Mouse (Mus musculus) macrophage (primary cell): ENCODE results near the gene Bcl2l1. TPM values are rescaled to one million over a fixed set of nuclear protein-coding genes. Genes with fewer than 3 reads are reported as not detected.

Source experiments
- H3K27ac ChIP-seq: fragments of 350-480 bp; formaldehyde crosslinking; 2 replicates; pipeline ENCODE4 v1.9.0; 2021
- H3K36me3 ChIP-seq: fragments of 350-480 bp; formaldehyde crosslinking; 2 replicates; pipeline ENCODE4 v1.9.0; 2021; ENCODE audit errors: inconsistent target
- H3K4me3 ChIP-seq: fragments of 350-480 bp; formaldehyde crosslinking; 2 replicates; pipeline ENCODE4 v1.9.0; 2021; ENCODE audit errors: inconsistent target
- H3K79me2 ChIP-seq: fragments of 350-480 bp; formaldehyde crosslinking; 2 replicates; pipeline ENCODE4 v1.9.0; 2021; ENCODE audit errors: inconsistent target
- WGBS: methylation state at CpG from one replicate; pipeline ENCODE4 v1.1.7; 2026; ENCODE audit warnings: inconsistent platforms; ENCODE audit not compliant: missing documents; 5-methylcytosine and 5-hydroxymethylcytosine counted together
- polyA plus RNA-seq: library from polyadenylated mRNA; stranded (reverse); fragments of 250-400 nt; gene quantifications from 3 replicates; pipeline ENCODE4 v1.2.4, GENCODE M21; 2018; ENCODE audit warnings: inconsistent platforms

The Bcl2l1 gene
- polyA plus RNA-seq, 1 experiment from 2014 or later = 48.4 TPM

DNA sequence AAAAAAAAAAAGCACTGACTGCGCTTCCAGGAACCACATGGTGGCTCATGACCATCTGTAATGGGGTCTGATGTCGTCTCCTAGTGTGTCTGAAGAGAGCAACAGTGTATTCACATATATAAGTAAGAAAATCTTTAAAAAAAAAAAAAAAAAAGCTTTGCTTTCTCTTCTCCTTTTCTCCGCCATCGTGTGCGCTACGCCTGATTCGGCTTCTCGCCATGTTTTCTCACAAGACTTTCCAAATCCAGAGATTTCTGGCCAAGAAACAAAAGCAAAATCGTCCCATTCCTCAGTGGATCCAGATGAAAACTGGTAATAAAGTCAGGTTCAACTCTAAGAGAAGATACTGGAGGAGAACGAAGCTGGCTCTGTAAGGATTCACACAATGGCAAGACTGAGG is 29.2 kb downstream of the Bcl2l1 start:
- Histone ChIP-seq H3K4me3 (no peak overlapping the region), H3K27ac (peak overlapping the region; percentile 99), H3K36me3 (no peaks in the 10 kb centered on the region), H3K79me2 (peaks cover 95% of the 10 kb centered on the region)
- WGBS = 83% methylated on average over 10 of the region's 10 CpGs

GRCm38 (mm10) chr2:152800762-152801113 is 30.8 kb downstream of the Bcl2l1 start:
- Histone ChIP-seq H3K27ac (no peak overlapping the region), H3K36me3 (no peaks in the 10 kb centered on the region), H3K4me3 (no peak overlapping the region), H3K79me2 (peaks cover 100% of the 10 kb centered on the region)

DNA sequence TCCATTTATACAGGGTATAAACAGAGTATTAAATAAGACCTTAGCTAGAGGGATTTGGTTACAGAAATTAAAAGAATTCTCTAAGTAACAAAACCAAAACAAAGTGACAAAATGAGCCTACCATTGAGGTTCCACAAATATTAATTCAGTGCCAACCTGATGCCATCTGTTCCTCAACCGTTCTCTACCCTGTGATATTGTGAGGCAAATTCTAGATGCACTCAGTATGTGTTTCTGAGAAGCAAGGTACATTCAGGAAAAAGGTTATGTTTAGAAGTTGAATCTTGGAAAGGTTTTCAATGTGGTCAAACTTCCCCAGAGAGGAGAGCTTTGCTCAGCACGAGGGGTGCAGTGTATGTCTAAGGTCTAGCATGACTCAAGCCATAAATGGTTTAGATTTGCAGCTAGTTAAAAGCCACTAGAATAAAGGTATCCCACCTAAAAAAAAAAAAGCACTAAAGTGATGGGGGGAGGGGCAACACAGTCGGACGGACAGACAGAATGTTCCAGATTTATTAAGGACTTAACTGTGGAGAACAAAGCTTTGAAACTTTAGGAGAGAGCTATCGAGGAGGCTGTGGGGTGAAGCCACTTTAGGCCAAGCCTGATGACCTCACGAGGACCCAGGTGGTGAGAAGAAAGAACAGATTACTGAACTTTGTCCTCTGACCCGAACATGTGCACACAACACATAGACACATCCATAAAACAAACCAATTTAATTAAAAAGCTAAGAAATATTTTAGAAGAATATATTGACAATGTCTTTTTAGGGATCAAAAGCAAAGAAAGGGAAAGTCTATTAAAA is 31.4 kb downstream of the Bcl2l1 start:
- H3K36me3 ChIP-seq = no peaks in the 10 kb centered on the region
- H3K4me3 ChIP-seq = no peak overlapping the region
- 81% methylated on average over 7 of the region's 7 CpGs for WGBS
- no peak overlapping the region for H3K27ac ChIP-seq
- peaks cover 100% of the 10 kb centered on the region for H3K79me2 ChIP-seq

GRCm38 (mm10) chr2:152797589-152797988 is 33.9 kb downstream of the Bcl2l1 start:
- no peak overlapping the region for H3K4me3 ChIP-seq
- H3K79me2 ChIP-seq = peaks cover 100% of the 10 kb centered on the region
- 92% methylated on average over 1 of the region's 1 CpGs for WGBS
- no peak overlapping the region for H3K27ac ChIP-seq
- H3K36me3 ChIP-seq = no peaks in the 10 kb centered on the region

DNA sequence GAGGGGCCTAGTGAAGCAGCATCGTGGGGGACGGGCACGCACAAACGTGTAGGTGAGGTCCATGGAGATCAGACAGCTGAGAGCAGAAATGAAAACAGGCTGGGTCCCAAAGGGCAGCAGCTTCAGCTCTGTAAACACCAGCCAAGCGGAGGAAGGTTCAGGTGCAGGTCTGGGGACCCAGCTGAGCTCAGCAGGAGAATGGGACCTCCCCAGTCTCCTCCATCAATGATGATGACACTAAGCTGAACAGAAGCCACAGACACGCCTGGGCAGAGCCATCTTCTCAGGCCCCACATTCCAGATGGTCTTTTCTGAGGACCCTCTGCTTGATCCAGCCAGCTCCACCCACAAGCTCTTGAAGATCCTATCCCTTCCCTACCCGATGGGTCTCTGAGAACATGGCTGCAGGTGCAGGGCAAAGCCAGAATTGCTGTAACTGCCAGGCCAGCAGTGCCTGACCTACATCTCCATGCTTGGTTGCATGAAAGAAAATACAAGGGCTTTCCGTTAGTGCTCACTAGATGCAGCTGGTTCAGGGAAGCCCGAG is 37.2 kb downstream of the Bcl2l1 start:
- 87% methylated on average over 9 of the region's 9 CpGs for WGBS
- peaks cover 100% of the 10 kb centered on the region for H3K79me2 ChIP-seq
- H3K27ac ChIP-seq = peak overlapping the region; percentile 96
- no peaks in the 10 kb centered on the region for H3K36me3 ChIP-seq
- no peak overlapping the region for H3K4me3 ChIP-seq

GRCm38 (mm10) chr2:152793381-152793780 is 38.1 kb downstream of the Bcl2l1 start:
- 78% methylated on average over 4 of the region's 5 CpGs for WGBS
- Histone ChIP-seq H3K79me2 (peaks cover 100% of the 10 kb centered on the region), H3K36me3 (no peaks in the 10 kb centered on the region), H3K4me3 (no peak overlapping the region), H3K27ac (peak overlapping the region; percentile 96)

DNA sequence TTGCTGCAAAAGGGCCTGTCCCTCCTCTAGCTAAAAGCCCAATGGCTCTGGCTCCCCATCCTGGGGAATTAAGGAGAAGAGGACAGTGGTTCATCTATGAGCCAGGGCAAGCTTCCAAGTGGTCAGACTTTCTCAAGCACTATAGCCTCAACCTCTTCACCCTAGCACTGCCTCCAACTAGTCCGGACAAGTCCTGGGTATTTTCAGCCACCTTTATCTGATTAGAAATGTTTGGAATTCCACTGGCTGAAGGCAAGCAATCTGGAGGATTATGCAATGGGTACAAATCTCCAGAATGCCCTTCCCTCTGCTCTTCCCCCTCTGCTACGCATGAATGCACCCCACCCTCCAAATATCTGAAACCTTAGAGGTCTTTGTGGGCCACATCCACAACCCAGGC is 39.1 kb downstream of the Bcl2l1 start:
- WGBS = 97% methylated on average over 2 of the region's 2 CpGs
- H3K27ac ChIP-seq = peak overlapping the region; percentile 96
- peaks cover 100% of the 10 kb centered on the region for H3K79me2 ChIP-seq
- H3K36me3 ChIP-seq = no peaks in the 10 kb centered on the region
- H3K4me3 ChIP-seq = no peak overlapping the region

DNA sequence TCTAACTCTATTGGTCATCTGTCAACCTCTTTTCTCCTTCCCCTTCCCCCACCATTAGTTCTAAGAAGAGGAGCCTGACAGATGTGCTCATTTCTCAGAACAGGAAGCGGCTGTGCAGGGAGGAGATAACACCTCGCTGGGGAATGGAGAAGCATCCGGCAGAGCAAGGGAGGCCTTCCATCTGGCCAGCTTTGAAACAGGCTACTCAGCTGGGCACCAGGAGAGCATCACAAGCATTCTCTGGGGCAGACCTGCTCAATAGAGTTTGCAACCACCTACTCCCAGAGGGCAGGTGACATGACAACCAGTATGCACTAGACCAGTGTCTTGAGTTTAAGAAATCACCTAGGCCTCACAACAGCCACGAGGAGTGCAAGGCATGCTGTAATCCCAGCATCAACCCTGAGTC is 41.9 kb downstream of the Bcl2l1 start:
- Histone ChIP-seq H3K27ac (peak overlapping the region; percentile 96), H3K36me3 (peaks cover 7% of the 10 kb centered on the region; the same call in 1 of the 2 replicates), H3K4me3 (no peak overlapping the region), H3K79me2 (peaks cover 100% of the 10 kb centered on the region)
- 15% methylated on average over 4 of the region's 4 CpGs for WGBS

DNA sequence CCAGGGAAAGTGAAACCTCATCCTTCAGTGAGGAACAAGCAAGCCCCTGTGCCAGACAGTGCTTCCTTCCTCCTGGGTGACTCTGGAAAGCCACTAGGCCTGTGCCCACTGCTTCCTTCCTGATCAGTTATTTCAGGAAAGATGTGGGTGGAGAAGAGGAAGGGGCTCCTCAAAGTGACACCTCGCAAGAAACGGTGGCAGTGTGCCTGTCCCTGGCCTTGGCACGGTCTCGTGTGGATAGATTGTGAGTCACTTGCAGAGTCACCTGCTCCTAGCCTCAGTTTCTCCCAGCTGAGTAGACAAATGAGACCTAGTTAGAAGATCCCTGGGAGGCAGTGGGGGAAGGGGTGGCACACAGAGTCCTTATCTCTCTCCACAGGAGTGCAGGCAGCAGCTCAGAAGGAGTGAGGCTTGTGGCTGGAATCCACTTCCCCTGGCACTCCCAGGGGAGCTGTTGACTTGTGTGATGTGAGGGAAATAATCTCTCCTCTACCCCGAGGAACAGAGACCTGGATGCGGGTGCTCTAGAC is 42.6 kb downstream of the Bcl2l1 start:
- Histone ChIP-seq H3K4me3 (no peak overlapping the region), H3K36me3 (peaks cover 7% of the 10 kb centered on the region; the same call in 1 of the 2 replicates), H3K27ac (peak overlapping the region; percentile 96), H3K79me2 (peaks cover 100% of the 10 kb centered on the region)
- WGBS = 8% methylated on average over 6 of the region's 6 CpGs

DNA sequence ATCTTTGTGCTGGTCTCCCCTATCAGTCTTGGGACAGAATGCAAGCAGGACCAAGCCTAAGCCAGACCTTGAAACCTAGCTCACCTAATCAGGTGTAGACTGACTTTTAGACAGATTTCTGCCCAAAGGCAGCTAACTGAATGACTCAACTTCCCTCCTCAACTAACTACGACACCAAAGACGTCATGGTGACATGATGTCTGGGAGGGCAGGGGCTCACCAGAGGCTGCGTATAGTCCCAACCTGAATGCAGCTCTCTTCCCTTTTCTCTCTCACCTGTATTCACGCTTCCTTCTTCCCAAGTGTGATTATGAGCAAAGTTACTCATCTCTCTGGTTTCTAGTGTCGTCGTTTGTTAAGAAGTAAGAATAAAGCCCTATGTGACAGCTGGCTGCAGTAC is 44.0 kb downstream of the Bcl2l1 start:
- no peak overlapping the region for H3K4me3 ChIP-seq
- H3K79me2 ChIP-seq = peaks cover 100% of the 10 kb centered on the region
- H3K36me3 ChIP-seq = peaks cover 7% of the 10 kb centered on the region; the same call in 1 of the 2 replicates
- 70% methylated on average over 6 of the region's 6 CpGs for WGBS
- peak overlapping the region; percentile 96 for H3K27ac ChIP-seq

DNA sequence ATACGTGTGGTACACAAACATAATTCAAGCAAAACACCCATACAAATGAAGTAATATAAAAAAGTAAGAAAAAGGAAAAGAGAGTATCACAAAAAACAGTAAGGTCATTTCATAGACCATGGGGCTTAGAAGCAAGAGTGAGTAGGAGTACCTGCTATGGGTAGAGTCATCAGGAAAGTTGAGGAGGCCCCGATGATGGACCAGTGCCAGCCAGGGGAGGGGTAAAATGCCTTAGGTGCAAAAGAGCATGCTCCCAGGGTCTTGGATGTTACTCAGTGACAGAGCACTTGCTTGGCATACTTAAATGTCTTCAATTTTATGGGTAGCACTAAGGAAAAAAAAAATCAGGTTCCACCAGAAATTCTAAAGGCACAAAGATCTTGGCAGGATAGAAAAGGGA is 44.4 kb downstream of the Bcl2l1 start:
- H3K79me2 ChIP-seq = peaks cover 100% of the 10 kb centered on the region
- no peak overlapping the region for H3K4me3 ChIP-seq
- WGBS = 100% methylated on average over 2 of the region's 2 CpGs
- H3K27ac ChIP-seq = peak overlapping the region; percentile 96
- H3K36me3 ChIP-seq = peaks cover 7% of the 10 kb centered on the region; the same call in 1 of the 2 replicates

- 93% methylated on average over 18 of the region's 18 CpGs for WGBS
- Histone ChIP-seq H3K27ac (peak overlapping the region; percentile 13; the same call in 1 of the 2 replicates), H3K36me3 (peaks cover 7% of the 10 kb centered on the region; the same call in 1 of the 2 replicates), H3K4me3 (no peak overlapping the region), H3K79me2 (peaks cover 100% of the 10 kb centered on the region)
Measured at GRCm38 (mm10) chr2:152785446-152786350, 45.8 kb downstream of the Bcl2l1 start.

DNA sequence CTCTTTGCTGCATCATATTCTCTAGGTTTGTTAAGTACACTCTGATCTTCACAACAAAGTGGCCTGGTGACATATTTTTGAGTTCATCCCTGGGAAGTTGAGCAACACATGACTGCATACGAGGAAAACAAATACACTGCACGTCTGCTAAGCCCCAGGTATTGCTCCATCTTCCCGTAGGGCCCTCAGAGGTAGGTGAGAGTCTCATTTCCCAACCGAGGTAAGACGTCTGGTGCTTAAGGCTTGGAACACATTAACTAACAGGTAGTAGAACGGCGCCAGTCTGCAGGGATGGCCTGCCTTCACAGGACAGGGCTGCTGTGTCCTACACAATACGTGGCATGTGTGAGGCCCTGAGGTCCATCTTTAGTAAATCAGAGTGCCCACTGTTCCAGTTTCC is 46.9 kb downstream of the Bcl2l1 start:
- Histone ChIP-seq H3K36me3 (peaks cover 7% of the 10 kb centered on the region; the same call in 1 of the 2 replicates), H3K4me3 (no peak overlapping the region), H3K79me2 (peaks cover 94% of the 10 kb centered on the region), H3K27ac (0 out of 2 replicates have a peak overlapping the region, but pooled peaks have one; percentile 13)
- 75% methylated on average over 8 of the region's 8 CpGs for WGBS

DNA sequence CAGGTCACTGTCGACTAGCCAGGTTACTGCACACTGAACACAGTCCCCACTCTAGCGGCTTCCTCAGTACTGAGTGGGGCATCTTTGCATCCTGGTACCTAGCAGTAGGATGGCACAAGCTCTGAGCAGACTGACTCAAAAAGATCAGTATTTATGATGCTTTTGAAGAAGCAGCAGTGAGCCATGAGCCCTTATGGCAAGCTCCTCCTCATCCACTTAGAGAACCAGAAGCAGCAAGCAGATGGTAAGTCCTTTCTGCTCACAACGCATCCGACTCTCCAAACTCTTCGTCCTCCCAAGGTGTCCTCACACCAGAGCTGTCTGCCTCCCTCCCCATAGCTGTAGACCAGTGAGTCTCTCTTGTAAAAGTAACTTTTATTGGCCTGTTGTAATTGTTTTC is 48.3 kb downstream of the Bcl2l1 start:
- no peak overlapping the region for H3K4me3 ChIP-seq
- peak overlapping the region; percentile 55 for H3K27ac ChIP-seq
- WGBS = 98% methylated on average over 5 of the region's 5 CpGs
- peaks cover 7% of the 10 kb centered on the region; the same call in 1 of the 2 replicates for H3K36me3 ChIP-seq
- peaks cover 80% of the 10 kb centered on the region for H3K79me2 ChIP-seq
